Mouse (Mus musculus) brain, embryonic 14.5 days (tissue): Measurements from ENCODE around the gene Slc41a2. TPM values are rescaled to one million over a fixed set of nuclear protein-coding genes. Genes with fewer than 3 reads are reported as not detected.
A peak's percentile ranks its signal among the peaks of the same experiment; 100 is the strongest.

Experiments
- DNase-seq: peaks from one replicate; pipeline ENCODE4 v3.0.0-alpha.2; 2011; ENCODE audit warnings: low read depth
- CTCF ChIP-seq: fragments of 200-500 bp; IDR thresholded peaks from 2 replicates; pipeline ENCODE4 v1.5.1; 2012; ENCODE audit warnings: inconsistent platforms, mild to moderate bottlenecking, moderate library complexity, borderline replicate concordance; ENCODE audit not compliant: insufficient read depth, insufficient read length; ENCODE audit errors: extremely low read depth
- POLR2A ChIP-seq: fragments of 200-500 bp; IDR thresholded peaks from 2 replicates; pipeline ENCODE4 v1.6.1; 2012; ENCODE audit warnings: mild to moderate bottlenecking, inconsistent platforms, borderline replicate concordance; ENCODE audit not compliant: poor library complexity, insufficient read depth, insufficient read length, severe bottlenecking; ENCODE audit errors: extremely low read depth
- polyA plus RNA-seq: library from polyadenylated mRNA; depleted of rRNA; stranded (reverse); fragments of >200 nt; gene quantifications from 2 replicates; pipeline ENCODE4 v1.2.3, GENCODE M21; 2012

Gene Slc41a2
- polyA plus RNA-seq, 1 experiment: 7.4 TPM

- TF ChIP-seq POLR2A: no peak
- no peak for TF ChIP-seq CTCF
- DNase-seq: no peak
Measured at GRCm38 (mm10) chr10:83291731-83292130, 46.0 kb downstream of the Slc41a2 start.

GRCm38 (mm10) chr10:83287828-83288227 lies 49.9 kb downstream of the Slc41a2 start:
- TF ChIP-seq POLR2A: no peak
- no peak for TF ChIP-seq CTCF
- DNase-seq: no peak

DNA sequence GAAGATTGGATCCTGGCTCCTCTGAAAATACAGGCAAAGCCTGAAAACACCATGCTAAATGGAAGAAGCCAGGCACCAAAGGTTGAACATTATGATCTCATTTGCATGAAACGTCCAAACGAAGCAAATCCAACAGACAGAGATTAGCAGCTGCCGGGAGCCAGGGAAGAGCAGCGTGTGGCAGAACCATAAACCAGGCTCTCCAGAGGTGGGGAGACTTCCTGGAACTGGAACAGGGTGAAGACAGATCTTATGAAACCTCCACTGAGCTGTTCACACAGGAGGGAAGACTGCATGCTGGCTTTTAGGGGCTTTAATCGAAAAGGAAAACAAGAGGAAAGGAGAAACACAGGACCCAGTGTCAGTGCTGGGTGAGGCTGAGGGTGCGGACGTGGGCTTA lies 51.3 kb downstream of the Slc41a2 start:
- TF ChIP-seq POLR2A (no peak), CTCF (no peak)
- DNase-seq: peak; percentile 31

DNA sequence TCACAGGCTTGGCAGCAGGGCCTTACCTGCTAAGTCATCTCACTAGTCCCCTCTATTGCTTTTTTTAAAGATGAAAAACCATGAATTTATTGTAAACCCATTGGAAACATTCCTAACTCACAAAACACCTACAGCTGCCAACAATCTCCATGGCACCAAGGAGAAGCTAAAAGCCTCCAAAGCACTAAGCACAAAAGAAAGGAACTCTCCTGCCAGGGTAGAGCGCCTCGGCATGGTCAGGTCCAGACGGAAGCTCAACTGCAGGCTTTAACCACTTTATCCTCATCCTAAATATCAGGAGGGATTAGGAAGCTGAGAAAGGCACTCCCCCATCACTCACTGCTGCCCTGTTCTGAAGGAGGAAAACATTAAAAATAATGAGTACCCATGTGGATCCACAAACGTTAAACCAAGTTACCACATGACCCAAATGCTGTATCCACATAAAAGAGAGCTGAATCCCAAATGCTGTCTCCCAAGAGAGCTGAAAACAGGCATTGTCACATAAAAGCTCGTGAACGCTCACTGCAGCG lies 51.9 kb downstream of the Slc41a2 start:
- peak; percentile 53 for DNase-seq
- TF ChIP-seq POLR2A: no peak
- TF ChIP-seq CTCF: no peak

GRCm38 (mm10) chr10:83284916-83285315 lies 52.8 kb downstream of the Slc41a2 start:
- TF ChIP-seq POLR2A (no peak), CTCF (no peak)
- DNase-seq: no peak

GRCm38 (mm10) chr10:83266731-83267130 lies 71.0 kb downstream of the Slc41a2 start:
- TF ChIP-seq CTCF: no peak
- TF ChIP-seq POLR2A: no peak
- DNase-seq: peak; percentile 80

DNA sequence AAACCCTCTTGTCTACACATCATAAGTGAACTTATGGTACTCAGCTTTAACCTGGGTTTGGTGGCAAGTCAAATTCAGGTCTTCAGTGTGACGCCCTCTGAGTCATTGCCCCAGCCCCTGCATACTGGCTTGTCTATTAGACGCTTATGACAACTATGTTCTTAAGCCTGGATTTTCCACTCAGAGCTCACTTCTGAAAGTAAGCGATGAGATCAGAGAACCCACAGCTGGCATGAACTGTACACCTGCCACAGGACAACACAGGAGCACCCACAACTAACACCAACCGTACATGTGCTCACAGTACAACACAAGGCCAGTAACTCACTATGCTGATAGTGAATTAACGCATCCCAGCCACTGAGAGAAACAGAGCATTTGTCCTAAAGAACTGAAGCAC lies 71.4 kb downstream of the Slc41a2 start:
- TF ChIP-seq CTCF (no peak), POLR2A (no peak)

GRCm38 (mm10) chr10:83264680-83265079 lies 73.0 kb downstream of the Slc41a2 start:
- no peak for DNase-seq
- TF ChIP-seq CTCF (no peak), POLR2A (no peak)

More for the DNA sequence above, 71.4 kb downstream of the Slc41a2 start:
- no peak for DNase-seq

DNA sequence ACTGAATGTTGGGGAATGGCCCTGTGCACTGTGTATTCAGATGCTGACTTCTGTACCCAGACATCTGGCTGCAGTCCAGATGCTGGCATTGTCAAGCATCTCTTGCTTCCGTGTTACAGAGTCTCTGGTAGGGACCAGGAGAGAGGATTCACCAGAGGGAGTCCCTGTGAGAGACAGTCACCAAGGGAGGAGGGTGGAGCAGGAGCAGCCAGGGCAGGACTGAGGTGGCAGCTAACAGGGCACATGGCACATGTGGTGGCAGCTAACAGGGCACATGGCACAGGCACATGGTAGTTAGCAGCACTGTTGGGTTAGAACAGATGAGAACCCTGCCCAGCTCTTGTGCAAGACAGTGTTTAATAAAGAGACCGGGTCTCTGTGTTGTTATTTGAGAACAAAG lies 73.6 kb downstream of the Slc41a2 start:
- TF ChIP-seq POLR2A: no peak
- no peak for TF ChIP-seq CTCF
- no peak for DNase-seq

GRCm38 (mm10) chr10:83261264-83261663 lies 76.4 kb downstream of the Slc41a2 start:
- DNase-seq: peak; percentile 40
- TF ChIP-seq POLR2A: no peak
- TF ChIP-seq CTCF: no peak

- peak; percentile 26 for DNase-seq
- TF ChIP-seq POLR2A (no peak), CTCF (peak; percentile 38; the same call in 1 of the 2 replicates)
Measured at GRCm38 (mm10) chr10:83251377-83251776, 86.3 kb downstream of the Slc41a2 start.

DNA sequence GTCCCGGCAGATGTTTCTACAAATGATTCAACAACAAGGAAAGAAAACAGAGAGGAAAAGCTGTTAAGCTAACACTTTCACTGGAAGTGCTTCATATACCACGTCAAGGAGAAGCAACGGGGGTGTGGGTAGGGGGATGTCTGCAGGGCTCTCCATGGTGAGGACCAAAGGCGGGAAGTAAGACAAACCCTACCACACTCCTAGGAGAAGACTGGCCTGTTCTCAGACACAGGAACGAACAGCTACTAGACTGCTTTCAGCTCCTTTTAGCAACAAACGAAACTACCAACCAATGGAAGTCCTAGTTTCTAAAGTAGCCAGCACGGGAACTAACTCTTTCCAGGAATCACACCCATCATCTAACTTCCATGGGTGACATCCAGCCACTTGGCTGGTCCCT lies 89.6 kb downstream of the Slc41a2 start:
- TF ChIP-seq CTCF (no peak), POLR2A (no peak)
- DNase-seq: peak; percentile 18
